Mouse (Mus musculus) intestine, embryonic 15.5 days (tissue): ENCODE measurements around the gene Hsd17b7. TPM values are rescaled to one million over a fixed set of nuclear protein-coding genes. Genes with fewer than 3 reads are reported as not detected.

Source experiments
- ATAC-seq: fragments of 200-750 bp; cut with Nextera tagmentation; 2 replicates; pipeline ENCODE4 v1.8.0; 2017; ENCODE audit warnings: moderate TSS enrichment, moderate library complexity
- H3K27ac ChIP-seq: fragments of 300-500 bp; sonication (generic); 2 replicates; pipeline ENCODE4 v1.5.1; 2015; ENCODE audit warnings: mild to moderate bottlenecking, inconsistent platforms
- H3K27me3 ChIP-seq: fragments of 300-500 bp; sonication (generic); replicated peaks from 2 replicates; pipeline ENCODE4 v1.6.1; 2015; ENCODE audit warnings: inconsistent platforms
- H3K36me3 ChIP-seq: fragments of 300-500 bp; sonication (generic); 2 replicates; pipeline ENCODE4 v1.6.1; 2015; ENCODE audit warnings: inconsistent platforms
- H3K4me1 ChIP-seq: fragments of 300-500 bp; sonication (generic); replicated peaks from 2 replicates; pipeline ENCODE4 v1.6.1; 2015; ENCODE audit warnings: inconsistent platforms
- H3K4me2 ChIP-seq: fragments of 300-500 bp; sonication (generic); replicated peaks from 2 replicates; pipeline ENCODE4 v1.6.1; 2015; ENCODE audit warnings: mild to moderate bottlenecking, inconsistent platforms
- H3K4me3 ChIP-seq: fragments of 300-500 bp; sonication (generic); replicated peaks from 2 replicates; pipeline ENCODE4 v1.5.1; 2015; ENCODE audit warnings: inconsistent platforms
- H3K9ac ChIP-seq: fragments of 300-500 bp; sonication (generic); 2 replicates; pipeline ENCODE4 v1.6.1; 2015; ENCODE audit warnings: inconsistent platforms
- H3K9me3 ChIP-seq: fragments of 300-500 bp; sonication (generic); 2 replicates; pipeline ENCODE4 v1.6.1; 2016; ENCODE audit warnings: inconsistent platforms
- WGBS: fragments of 180-500 bp; shearing (Covaris S2); methylation state at CpG from one replicate; pipeline ENCODE4 v1.1.7; 2015; 5-methylcytosine and 5-hydroxymethylcytosine counted together
- polyA plus RNA-seq: library from polyadenylated mRNA; unstranded; fragments of >200 nt; fragmentation: Nextera tagmentation; extraction: Ambion mirVana; gene quantifications from 2 replicates; pipeline ENCODE4 v1.2.1, GENCODE M21; 2015

The Hsd17b7 gene
- polyA plus RNA-seq, 1 experiment from 2014 or later = 27.1 TPM

- ATAC-seq = no peak
- 80% methylated on average over 7 of the region's 7 CpGs for WGBS
- no peak overlapping the region for H3K9ac ChIP-seq
- no peak overlapping the region for H3K27ac ChIP-seq
- no peaks in the 10 kb centered on the region for H3K36me3 ChIP-seq
- no peak overlapping the region for H3K4me2 ChIP-seq
- H3K4me3 ChIP-seq = no peak overlapping the region
- no peaks in the 10 kb centered on the region for H3K9me3 ChIP-seq
- no peaks in the 10 kb centered on the region; the same call in 1 of the 2 replicates for H3K4me1 ChIP-seq
- no peaks in the 10 kb centered on the region for H3K27me3 ChIP-seq
Observed at GRCm38 (mm10) chr1:169932122-169932746, 36.8 kb downstream of the Hsd17b7 start.

- Histone ChIP-seq H3K27ac (no peak overlapping the region), H3K36me3 (no peaks in the 10 kb centered on the region), H3K4me3 (no peak overlapping the region), H3K4me2 (no peak overlapping the region), H3K9ac (no peak overlapping the region), H3K4me1 (no peaks in the 10 kb centered on the region; the same call in 1 of the 2 replicates), H3K9me3 (no peaks in the 10 kb centered on the region), H3K27me3 (no peaks in the 10 kb centered on the region)
- WGBS = 74% methylated on average over 7 of the region's 7 CpGs
- no peak for ATAC-seq
Observed at GRCm38 (mm10) chr1:169931698-169932097, 37.3 kb downstream of the Hsd17b7 start.

GRCm38 (mm10) chr1:169928454-169928971 is 40.5 kb downstream of the Hsd17b7 start, which contains the start of gene Ccdc190:
Ccdc190 (plus strand) TSS chr1:169928648.
- H3K4me2 ChIP-seq = peak within 1 kb of the TSS; percentile 45
- no peaks in the 10 kb centered on the region for H3K9me3 ChIP-seq
- H3K36me3 ChIP-seq = no peaks in the 10 kb centered on the region
- H3K27ac ChIP-seq = no peak within 1 kb of the TSS
- H3K9ac ChIP-seq = no peak within 1 kb of the TSS
- H3K4me1 ChIP-seq = no peaks in the 10 kb centered on the region; the same call in 1 of the 2 replicates
- 29% methylated on average over 12 of the region's 12 CpGs for WGBS
- H3K27me3 ChIP-seq = no peaks in the 10 kb centered on the region
- H3K4me3 ChIP-seq = no peak within 1 kb of the TSS
- ATAC-seq = no peak

GRCm38 (mm10) chr1:169927753-169928369 is 41.2 kb downstream of the Hsd17b7 start:
- H3K9me3 ChIP-seq = no peaks in the 10 kb centered on the region
- no peak overlapping the region for H3K4me3 ChIP-seq
- WGBS = 63% methylated on average over 8 of the region's 8 CpGs
- H3K4me1 ChIP-seq = no peaks in the 10 kb centered on the region; the same call in 1 of the 2 replicates
- ATAC-seq = no peak
- H3K36me3 ChIP-seq = no peaks in the 10 kb centered on the region
- no peak overlapping the region for H3K27ac ChIP-seq
- no peak overlapping the region for H3K9ac ChIP-seq
- H3K27me3 ChIP-seq = no peaks in the 10 kb centered on the region
- no peak overlapping the region for H3K4me2 ChIP-seq

- Histone ChIP-seq H3K4me1 (no peaks in the 10 kb centered on the region; the same call in 1 of the 2 replicates), H3K27ac (no peak overlapping the region), H3K27me3 (no peaks in the 10 kb centered on the region), H3K9me3 (no peaks in the 10 kb centered on the region), H3K4me2 (no peak overlapping the region), H3K9ac (no peak overlapping the region), H3K4me3 (no peak overlapping the region), H3K36me3 (no peaks in the 10 kb centered on the region)
- no peak for ATAC-seq
- 79% methylated on average over 2 of the region's 2 CpGs for WGBS
Observed at GRCm38 (mm10) chr1:169924567-169924966, 44.5 kb downstream of the Hsd17b7 start.

- ATAC-seq = peak; percentile 83
- Histone ChIP-seq H3K4me2 (peak overlapping the region; percentile 31), H3K4me1 (peaks cover 8% of the 10 kb centered on the region), H3K4me3 (no peak overlapping the region), H3K27ac (peak overlapping the region; percentile 52; the same call in 1 of the 2 replicates), H3K9me3 (no peaks in the 10 kb centered on the region), H3K27me3 (no peaks in the 10 kb centered on the region), H3K9ac (no peak overlapping the region), H3K36me3 (no peaks in the 10 kb centered on the region)
- WGBS = 22% methylated on average over 8 of the region's 8 CpGs
Observed at GRCm38 (mm10) chr1:169921710-169922211, 47.3 kb downstream of the Hsd17b7 start.

GRCm38 (mm10) chr1:169919211-169919610 is 49.8 kb downstream of the Hsd17b7 start:
- Histone ChIP-seq H3K27me3 (no peaks in the 10 kb centered on the region), H3K36me3 (no peaks in the 10 kb centered on the region), H3K4me2 (peak overlapping the region; percentile 38; the same call in 1 of the 2 replicates), H3K9ac (no peak overlapping the region; the same call in 1 of the 2 replicates), H3K4me1 (peaks cover 10% of the 10 kb centered on the region), H3K9me3 (no peaks in the 10 kb centered on the region), H3K4me3 (no peak overlapping the region), H3K27ac (no peak overlapping the region)
- 3% methylated on average over 11 of the region's 11 CpGs for WGBS
- ATAC-seq = peak; percentile 37

GRCm38 (mm10) chr1:169917998-169918397 is 51.0 kb downstream of the Hsd17b7 start:
- no peaks in the 10 kb centered on the region for H3K36me3 ChIP-seq
- no peaks in the 10 kb centered on the region for H3K9me3 ChIP-seq
- H3K4me1 ChIP-seq = peaks cover 10% of the 10 kb centered on the region
- 37% methylated on average over 4 of the region's 4 CpGs for WGBS
- H3K4me3 ChIP-seq = no peak overlapping the region
- no peak overlapping the region for H3K4me2 ChIP-seq
- H3K27me3 ChIP-seq = no peaks in the 10 kb centered on the region
- H3K27ac ChIP-seq = peak overlapping the region; percentile 65
- H3K9ac ChIP-seq = no peak overlapping the region
- peak; percentile 50 for ATAC-seq

GRCm38 (mm10) chr1:169917115-169917796 is 51.8 kb downstream of the Hsd17b7 start:
- ATAC-seq = peak; percentile 64
- Histone ChIP-seq H3K36me3 (no peaks in the 10 kb centered on the region), H3K4me3 (no peak overlapping the region), H3K27me3 (no peaks in the 10 kb centered on the region), H3K4me1 (peaks cover 10% of the 10 kb centered on the region), H3K27ac (peak overlapping the region; percentile 65), H3K9ac (no peak overlapping the region), H3K4me2 (no peak overlapping the region), H3K9me3 (no peaks in the 10 kb centered on the region)
- WGBS = 37% methylated on average over 9 of the region's 9 CpGs

- WGBS = 20% methylated on average over 7 of the region's 7 CpGs
- no peak overlapping the region for H3K4me2 ChIP-seq
- no peak overlapping the region for H3K4me3 ChIP-seq
- ATAC-seq = peak; percentile 50
- H3K9ac ChIP-seq = no peak overlapping the region
- H3K4me1 ChIP-seq = peaks cover 10% of the 10 kb centered on the region
- H3K36me3 ChIP-seq = no peaks in the 10 kb centered on the region
- H3K9me3 ChIP-seq = no peaks in the 10 kb centered on the region
- H3K27ac ChIP-seq = peak overlapping the region; percentile 65
- no peaks in the 10 kb centered on the region for H3K27me3 ChIP-seq
Observed at GRCm38 (mm10) chr1:169916659-169917058, 52.4 kb downstream of the Hsd17b7 start.

- H3K4me3 ChIP-seq = no peak overlapping the region
- H3K36me3 ChIP-seq = no peaks in the 10 kb centered on the region
- H3K4me1 ChIP-seq = peaks cover under 1% of the 10 kb centered on the region; the same call in 1 of the 2 replicates
- no peaks in the 10 kb centered on the region for H3K27me3 ChIP-seq
- 80% methylated on average over 6 of the region's 6 CpGs for WGBS
- no peak overlapping the region for H3K9ac ChIP-seq
- H3K4me2 ChIP-seq = no peak overlapping the region
- H3K27ac ChIP-seq = no peak overlapping the region
- no peak for ATAC-seq
- H3K9me3 ChIP-seq = no peaks in the 10 kb centered on the region
Observed at GRCm38 (mm10) chr1:169911526-169911925, 57.5 kb downstream of the Hsd17b7 start.

- no peaks in the 10 kb centered on the region for H3K9me3 ChIP-seq
- no peaks in the 10 kb centered on the region for H3K27me3 ChIP-seq
- H3K4me2 ChIP-seq = no peak overlapping the region
- H3K4me3 ChIP-seq = no peak overlapping the region
- no peaks in the 10 kb centered on the region for H3K36me3 ChIP-seq
- H3K4me1 ChIP-seq = no peaks in the 10 kb centered on the region
- H3K27ac ChIP-seq = no peak overlapping the region
- 79% methylated on average over 7 of the region's 7 CpGs for WGBS
- no peak for ATAC-seq
- no peak overlapping the region for H3K9ac ChIP-seq
Observed at GRCm38 (mm10) chr1:169910751-169911150, 58.3 kb downstream of the Hsd17b7 start.
